Mouse (Mus musculus) cerebellum, postnatal 36 days (tissue): ENCODE data around the gene Gse1.

ENCODE experiments used
- DNase-seq, 2 experiments: peaks; one replicate each; pipeline ENCODE4 v3.0.0; 2021 to 2022; ENCODE audit warnings: mixed read lengths in 2 of 2

The Gse1 gene

GRCm38 (mm10) chr8:120377803-120378189 is 149.5 kb downstream of the Gse1 start:
- DNase-seq, result no peak

- DNase-seq, result peak; percentile 82 to 86
These were observed 150.1 kb downstream of the Gse1 start for GRCm38 (mm10) chr8:120378306-120378705.

GRCm38 (mm10) chr8:120379015-120379414 is 150.8 kb downstream of the Gse1 start:
- no peak for DNase-seq

- DNase-seq, result no peak
These were observed 153.6 kb downstream of the Gse1 start for GRCm38 (mm10) chr8:120381865-120382264.

GRCm38 (mm10) chr8:120382436-120383203 is 154.4 kb downstream of the Gse1 start:
- DNase-seq, result peak; percentile 95 to 96

GRCm38 (mm10) chr8:120383204-120383560 is 154.9 kb downstream of the Gse1 start:
- DNase-seq, result no peak

- DNase-seq, result peak; percentile 57 to 60
These were observed 155.5 kb downstream of the Gse1 start for GRCm38 (mm10) chr8:120383713-120384112.

- DNase-seq, result no peak
These were observed 156.5 kb downstream of the Gse1 start for GRCm38 (mm10) chr8:120384745-120385144.

- no peak for DNase-seq
These were observed 160.0 kb downstream of the Gse1 start for GRCm38 (mm10) chr8:120388246-120388645.

GRCm38 (mm10) chr8:120390598-120390997 is 162.3 kb downstream of the Gse1 start:
- no peak for DNase-seq

- DNase-seq, result peak in 1 of 2 experiments; percentile 39
These were observed 163.6 kb downstream of the Gse1 start for GRCm38 (mm10) chr8:120391856-120392255.

GRCm38 (mm10) chr8:120393085-120393484 is 164.8 kb downstream of the Gse1 start:
- DNase-seq, result no peak

GRCm38 (mm10) chr8:120393871-120394275 is 165.6 kb downstream of the Gse1 start:
- peak; percentile 60 to 72 for DNase-seq

GRCm38 (mm10) chr8:120395892-120396291 is 167.6 kb downstream of the Gse1 start:
- no peak for DNase-seq

GRCm38 (mm10) chr8:120396756-120397155 is 168.5 kb downstream of the Gse1 start:
- DNase-seq, result no peak

GRCm38 (mm10) chr8:120397444-120398411 is 169.5 kb downstream of the Gse1 start:
- no peak for DNase-seq

GRCm38 (mm10) chr8:120399212-120399934 is 171.1 kb downstream of the Gse1 start:
- DNase-seq, result no peak

GRCm38 (mm10) chr8:120401216-120401615 is 173.0 kb downstream of the Gse1 start:
- no peak for DNase-seq

- DNase-seq, result no peak
These were observed 173.5 kb downstream of the Gse1 start for GRCm38 (mm10) chr8:120401712-120402111.

- no peak for DNase-seq
These were observed 175.5 kb downstream of the Gse1 start for GRCm38 (mm10) chr8:120403606-120404269.

- DNase-seq, result peak in 1 of 2 experiments; percentile 48
These were observed 176.4 kb downstream of the Gse1 start for GRCm38 (mm10) chr8:120404609-120405036.

GRCm38 (mm10) chr8:120406008-120406632 is 177.9 kb downstream of the Gse1 start:
- no peak for DNase-seq
